Mouse (Mus musculus) gastrocnemius, postnatal 36 days (tissue): Measurements from ENCODE around the gene Ak9. TPM values are rescaled to one million over a fixed set of nuclear protein-coding genes. Genes with fewer than 3 reads are reported as not detected.

ENCODE experiments used
- DNase-seq, 2 experiments: peaks; one replicate each; pipeline ENCODE4 v3.0.0; 2022
- intact Hi-C: fragments of 180-260 bp; cut with DNase I; formaldehyde crosslinking; loops from one replicate; pipeline ENCODE4 v1.15.1; 2025
- long read RNA-seq, 2 experiments: library from polyadenylated mRNA; stranded (forward); transcript quantifications; one replicate each; pipeline ENCODE4 v2.0.0; 2021
- total RNA-seq, 2 experiments: library from RNA; stranded (reverse); gene quantifications; 2 replicates each; pipeline ENCODE4 v1.2.3; 2021

Gene Ak9
- total RNA-seq = not detected
- long read RNA-seq, experiment 1 = 0 reads
- long read RNA-seq, experiment 2 = 0 reads

DNA sequence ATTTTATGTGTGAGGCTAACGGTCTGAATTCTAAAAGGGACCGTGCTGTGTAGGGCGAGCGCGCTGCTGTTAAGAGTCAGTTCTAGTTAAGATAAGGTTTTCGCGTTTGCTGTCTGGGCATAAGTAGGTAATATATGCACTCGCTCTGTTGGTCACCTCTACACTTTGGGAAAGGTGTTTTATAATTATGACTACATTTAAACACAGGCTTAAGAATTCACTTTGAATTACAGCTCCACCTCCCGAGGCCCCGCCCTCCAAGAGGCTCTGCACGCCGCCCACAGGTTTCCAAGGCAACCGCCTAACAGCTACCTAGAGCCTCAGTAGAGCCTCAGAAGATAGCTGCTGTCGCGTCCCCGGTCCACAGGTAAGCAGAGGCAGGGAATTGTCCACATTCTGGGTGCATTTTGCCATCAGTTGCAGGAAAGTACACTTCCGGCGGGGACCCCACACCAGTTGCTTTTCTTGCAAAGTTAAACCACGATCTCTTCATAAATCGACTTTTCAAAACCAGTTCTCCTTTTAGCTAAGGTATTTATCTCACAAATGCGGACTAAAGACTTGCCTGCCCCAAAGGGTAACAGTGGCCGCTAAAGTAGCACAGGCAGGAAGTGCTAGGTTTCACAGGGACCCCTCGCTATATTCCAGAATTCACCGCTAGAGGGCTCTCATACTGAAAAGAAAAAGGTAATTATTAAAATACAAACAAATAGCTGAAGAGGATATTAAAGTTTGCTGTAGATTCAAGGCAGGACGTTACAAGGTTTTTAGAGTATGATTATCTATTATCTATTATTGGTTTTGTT is at the start of gene Ak9:
Gene Ak9, plus strand, starts transcription at position 342 of the 806 bp plus-strand sequence.
- intact Hi-C loops = loop anchor here (10.0 kb wide), 2 partner anchors 201 to 381 kb away; no protein-coding TSS in a partner anchor
- peak; percentile 71 to 79 for DNase-seq

DNA sequence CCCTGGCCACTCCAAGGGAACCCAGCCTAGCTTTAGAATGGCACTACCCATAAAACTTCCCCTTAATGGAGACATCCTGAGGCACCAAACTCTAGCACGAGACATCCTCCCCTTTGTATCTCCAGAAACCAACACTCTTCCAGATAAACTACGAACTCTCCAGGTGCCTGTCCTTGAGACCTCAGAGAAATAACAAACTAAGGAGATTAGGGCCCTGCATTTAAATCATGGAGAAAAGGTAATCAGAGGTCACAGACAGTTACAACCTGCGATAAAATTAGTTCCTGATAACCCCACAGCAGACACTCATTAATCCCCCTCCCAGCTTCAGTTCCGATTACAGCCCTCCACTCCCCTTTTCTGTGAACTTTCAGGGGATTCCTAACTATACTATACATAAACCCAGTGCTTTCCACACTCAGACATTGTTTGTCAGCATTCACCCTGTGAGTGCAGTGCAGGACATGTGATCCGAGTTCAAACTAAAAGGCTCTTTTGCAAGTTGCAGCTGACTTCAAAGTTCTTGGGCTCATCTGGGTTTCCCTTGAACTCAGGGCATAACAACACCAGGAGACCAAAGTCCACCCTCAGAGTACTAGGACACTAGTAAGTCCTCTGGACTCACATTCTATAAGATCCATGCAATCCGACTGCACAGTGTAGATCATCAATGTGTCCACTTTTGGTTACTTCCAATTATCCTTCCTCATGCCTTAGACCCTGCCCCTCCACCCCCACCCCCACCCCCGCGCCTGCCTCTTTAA is 43.4 kb upstream of the Ak9 start:
- intact Hi-C loops = no loop called here

DNA sequence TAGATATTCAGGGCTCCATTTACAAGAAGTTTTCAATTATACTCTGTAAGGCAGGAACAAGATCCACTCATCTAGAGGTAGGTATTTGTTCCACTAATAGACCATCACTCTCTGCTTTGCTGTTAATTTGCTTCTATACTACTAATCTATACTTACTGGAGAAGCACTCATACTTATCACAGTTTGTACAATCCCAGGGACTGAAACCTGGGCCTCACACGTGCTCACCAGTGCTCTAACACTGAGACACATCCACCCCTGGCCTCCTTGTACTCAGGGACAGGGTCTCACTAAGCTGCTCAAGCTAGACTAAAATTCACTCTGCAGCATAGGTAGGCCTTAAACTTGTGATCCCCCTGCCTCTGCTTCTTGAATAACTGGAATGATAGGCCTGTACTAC is 42.6 kb upstream of the Ak9 start:
- DNase-seq = no peak

More for the DNA sequence above, 43.4 kb upstream of the Ak9 start:
- DNase-seq = no peak

DNA sequence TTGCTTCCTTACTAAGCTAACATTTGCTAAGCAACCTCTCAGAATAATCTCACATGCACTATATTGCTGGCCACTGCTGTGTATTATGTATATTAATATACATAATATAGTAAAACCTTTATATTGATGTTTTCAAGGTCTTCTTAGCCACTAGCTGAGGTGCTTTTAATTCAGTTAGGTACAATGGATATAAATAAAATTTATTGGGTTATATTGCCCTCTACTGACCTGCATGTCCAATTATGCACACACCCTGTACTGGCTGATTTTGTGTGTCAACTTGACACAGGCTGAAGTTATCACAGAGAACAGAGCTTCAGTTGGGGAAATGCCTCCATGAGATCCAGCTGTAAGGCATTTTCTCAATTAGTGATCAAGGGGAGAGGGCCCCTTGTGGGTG is 41.9 kb upstream of the Ak9 start:
- intact Hi-C loops = no loop called here
- no peak for DNase-seq

More for the DNA sequence above, 42.6 kb upstream of the Ak9 start:
- intact Hi-C loops = no loop called here

DNA sequence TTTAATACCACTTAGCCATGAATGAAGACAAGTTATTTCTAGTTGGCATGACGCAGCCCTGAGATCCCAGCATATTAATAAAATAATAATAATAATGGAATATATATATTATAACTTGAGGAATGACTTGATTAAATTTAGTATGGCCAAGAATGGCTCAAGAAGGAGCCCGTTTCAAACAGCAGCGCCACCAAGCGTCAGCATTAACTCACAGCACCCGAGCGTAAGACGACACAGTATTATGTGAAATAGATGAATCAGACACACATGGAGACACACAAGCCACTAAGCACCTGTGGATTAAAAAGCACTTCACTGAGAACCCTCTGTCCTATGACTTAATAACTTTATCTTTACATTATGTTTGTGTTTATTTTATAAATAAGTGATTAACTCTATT is 31.9 kb upstream of the Ak9 start:
- DNase-seq = no peak
- intact Hi-C loops = no loop called here

DNA sequence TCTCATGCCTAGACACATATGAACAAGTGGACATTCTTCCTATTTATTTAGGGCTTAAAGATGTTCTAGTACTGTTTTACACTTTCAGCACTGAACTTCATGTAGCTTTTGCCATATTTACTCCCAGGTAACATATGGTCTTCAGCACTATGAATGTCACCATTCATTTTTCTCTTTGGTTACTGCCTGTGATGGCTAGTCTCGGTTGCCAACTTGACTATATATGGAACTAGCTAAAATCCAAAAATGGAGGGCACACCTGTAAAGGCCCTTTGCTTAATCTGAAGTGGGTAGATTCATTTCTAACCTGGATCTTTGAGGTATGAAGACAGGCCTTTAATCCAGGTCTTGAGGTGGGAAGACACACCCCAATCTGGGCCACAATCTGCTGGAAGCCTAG is 28.9 kb upstream of the Ak9 start:
- intact Hi-C loops = no loop called here
- DNase-seq = no peak

DNA sequence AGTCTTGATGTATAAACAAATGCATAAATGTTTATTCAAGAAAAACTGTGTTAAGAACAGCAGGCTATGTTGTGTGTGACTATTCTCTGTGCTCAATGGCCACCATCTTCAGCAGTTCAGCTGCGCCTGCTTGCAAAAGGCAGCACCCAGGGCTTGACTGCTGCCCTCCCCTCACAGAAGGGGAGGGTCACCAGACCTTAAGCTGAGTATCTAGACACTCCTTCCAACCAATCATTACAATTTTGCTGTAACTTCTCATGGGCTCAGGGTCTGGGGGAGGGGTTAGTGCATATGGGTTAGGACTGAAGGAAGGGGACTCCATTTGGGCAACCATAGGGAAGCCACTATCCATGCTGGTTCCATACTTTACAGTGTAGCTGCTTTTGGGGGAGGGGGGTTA is 25.0 kb upstream of the Ak9 start:
- no peak for DNase-seq
- intact Hi-C loops = no loop called here

DNA sequence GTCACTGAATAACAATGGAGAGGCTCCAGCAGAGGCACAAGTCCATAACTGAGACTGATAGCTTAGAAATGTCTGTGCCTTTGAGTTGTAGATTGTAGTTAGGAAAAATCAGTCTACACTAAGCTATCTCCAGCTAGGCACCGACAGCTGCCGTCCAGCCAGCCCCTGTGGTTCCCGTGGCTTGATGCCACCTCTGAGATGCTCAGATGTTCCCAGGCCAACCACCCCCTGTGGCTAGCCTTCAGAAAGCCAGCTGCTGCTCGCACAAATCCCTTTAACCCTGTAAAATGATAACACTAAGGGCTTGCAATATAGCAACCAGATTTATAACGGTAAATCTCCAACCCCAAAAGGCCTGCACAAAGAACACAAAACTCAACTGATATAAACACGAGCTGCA is 23.6 kb upstream of the Ak9 start:
- intact Hi-C loops = no loop called here
- no peak for DNase-seq

DNA sequence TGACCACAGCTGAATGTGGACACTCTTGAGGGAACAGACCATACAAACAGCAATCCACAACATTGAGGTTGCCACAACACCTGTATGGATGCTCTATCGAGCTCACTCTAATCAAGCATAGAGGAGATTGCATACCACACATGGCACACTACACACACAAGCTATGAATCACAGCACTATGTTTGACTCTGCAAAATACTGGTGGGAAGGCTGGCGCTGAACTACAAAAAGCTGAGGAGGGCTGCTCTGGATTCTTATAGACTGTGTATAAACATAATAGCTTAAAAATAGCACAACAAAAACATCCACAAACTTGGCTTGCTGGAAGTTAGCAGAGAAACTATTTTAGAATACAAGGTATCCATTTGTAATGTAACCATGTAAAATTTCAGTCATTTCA is 23.0 kb upstream of the Ak9 start:
- intact Hi-C loops = no loop called here

DNA sequence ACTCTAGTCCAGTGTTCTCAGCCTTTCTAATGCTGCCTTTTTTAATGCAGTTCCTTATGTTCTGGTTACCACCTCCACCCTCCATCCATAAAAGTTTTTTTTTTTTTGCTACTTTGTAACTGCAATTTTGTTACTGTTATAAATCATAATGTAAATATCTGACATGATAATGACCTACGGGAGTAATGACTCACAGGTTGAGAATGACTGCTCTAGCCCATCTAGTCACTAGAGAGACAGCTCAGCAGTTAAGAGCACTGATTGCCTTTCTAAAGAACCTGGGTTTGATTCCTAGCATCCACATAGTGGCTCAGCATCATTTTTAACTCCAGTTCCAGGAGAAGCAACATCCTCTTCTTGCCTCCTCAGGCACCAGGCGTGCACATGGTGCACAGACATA is 21.7 kb upstream of the Ak9 start:
- intact Hi-C loops = no loop called here
- no peak for DNase-seq

More for the DNA sequence above, 23.0 kb upstream of the Ak9 start:
- no peak for DNase-seq

DNA sequence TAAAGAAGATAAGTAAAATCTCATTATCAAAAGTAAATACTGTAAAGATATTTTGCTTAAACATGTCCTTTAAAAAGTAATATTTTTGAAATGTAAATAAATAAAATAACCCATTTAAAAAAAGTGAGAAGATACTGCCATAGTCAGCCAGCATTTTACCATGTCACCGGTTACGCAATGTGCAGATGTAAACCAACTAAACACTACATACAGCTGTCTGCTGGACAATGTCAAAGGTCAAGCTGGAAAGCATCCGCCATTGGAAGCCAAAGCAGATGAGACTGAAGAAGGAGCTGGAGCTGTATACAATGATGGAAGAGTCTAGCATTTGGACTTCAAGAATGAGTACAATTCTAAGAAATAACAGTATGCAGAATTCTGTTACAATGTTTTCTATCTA is 16.2 kb upstream of the Ak9 start:
- intact Hi-C loops = loop anchor here (5.0 kb wide), 1 partner anchor 280 kb away; no protein-coding TSS in a partner anchor
- DNase-seq = no peak

DNA sequence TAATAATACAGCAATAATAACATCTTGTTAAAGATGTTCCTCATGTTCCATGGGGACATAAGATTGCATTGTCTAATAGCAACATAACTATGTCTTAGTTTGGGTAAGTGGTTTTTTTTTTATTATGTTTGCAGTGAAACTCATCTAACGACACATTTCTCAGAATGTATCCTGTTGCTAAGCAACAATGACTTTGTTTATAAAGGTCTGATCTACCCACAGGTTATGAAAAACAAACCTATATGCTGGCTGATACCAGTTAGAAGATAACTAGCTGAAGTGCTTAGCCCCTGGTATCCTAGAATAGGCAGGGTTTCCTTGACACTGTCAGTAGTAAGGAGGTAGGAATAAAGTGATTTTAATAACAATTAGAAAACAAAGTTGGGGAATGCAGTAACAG is 15.7 kb upstream of the Ak9 start:
- DNase-seq = no peak

DNA sequence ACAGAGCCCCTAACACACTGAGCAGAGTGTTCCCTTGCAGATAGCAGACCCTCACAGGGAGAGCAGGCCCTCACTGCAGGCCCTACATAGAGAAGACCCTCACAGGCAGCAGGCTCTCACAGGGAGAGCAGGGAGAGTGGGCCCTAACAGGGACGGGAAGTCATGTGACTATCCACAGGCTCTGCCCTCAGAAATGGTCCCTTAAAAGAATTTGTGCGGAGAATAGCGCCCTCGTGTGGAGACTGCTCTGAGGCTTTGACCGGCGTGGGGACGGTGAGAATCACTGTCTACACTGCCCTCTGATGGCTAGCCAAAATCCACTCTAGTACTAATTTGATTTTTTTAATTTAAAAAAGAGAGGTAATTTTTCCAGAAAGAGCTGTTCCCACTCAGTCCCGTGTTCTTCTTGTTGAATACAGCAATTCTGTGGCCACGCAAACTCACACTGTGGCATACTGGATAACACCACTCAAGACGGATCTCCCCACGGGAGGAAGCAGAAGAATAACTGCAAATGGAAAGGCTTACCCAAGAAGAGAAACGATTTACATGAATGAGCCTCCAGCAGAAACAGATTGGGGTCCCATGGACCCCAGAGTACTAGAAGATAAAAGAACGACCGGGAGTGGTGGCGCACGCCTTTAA is 14.9 kb upstream of the Ak9 start:
- DNase-seq = peak; percentile 51 to 67
- intact Hi-C loops = loop anchor here (5.0 kb wide), 1 partner anchor 282 kb away; no protein-coding TSS in a partner anchor

More for the DNA sequence above, 15.7 kb upstream of the Ak9 start:
- intact Hi-C loops = loop anchor here (5.0 kb wide), 1 partner anchor 281 kb away; no protein-coding TSS in a partner anchor

DNA sequence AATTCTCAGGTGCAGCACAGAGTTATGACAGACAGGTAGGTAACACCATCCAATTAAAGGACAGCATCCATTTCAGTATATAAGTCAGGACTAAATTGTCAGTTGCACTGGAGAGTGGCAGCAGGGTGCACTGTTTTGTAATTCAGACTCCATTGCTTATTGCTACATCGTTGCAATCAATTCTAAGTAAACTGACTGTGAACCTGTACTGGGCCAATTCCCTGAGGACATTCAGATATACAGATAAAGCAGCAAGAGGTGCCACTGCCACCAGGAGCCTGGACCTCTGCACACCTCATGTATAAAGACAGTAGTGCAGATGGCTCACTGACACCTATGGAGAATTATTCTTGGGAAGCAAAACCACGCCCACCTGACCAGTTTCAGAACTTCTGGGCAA is 12.8 kb upstream of the Ak9 start:
- no peak for DNase-seq
- intact Hi-C loops = no loop called here

DNA sequence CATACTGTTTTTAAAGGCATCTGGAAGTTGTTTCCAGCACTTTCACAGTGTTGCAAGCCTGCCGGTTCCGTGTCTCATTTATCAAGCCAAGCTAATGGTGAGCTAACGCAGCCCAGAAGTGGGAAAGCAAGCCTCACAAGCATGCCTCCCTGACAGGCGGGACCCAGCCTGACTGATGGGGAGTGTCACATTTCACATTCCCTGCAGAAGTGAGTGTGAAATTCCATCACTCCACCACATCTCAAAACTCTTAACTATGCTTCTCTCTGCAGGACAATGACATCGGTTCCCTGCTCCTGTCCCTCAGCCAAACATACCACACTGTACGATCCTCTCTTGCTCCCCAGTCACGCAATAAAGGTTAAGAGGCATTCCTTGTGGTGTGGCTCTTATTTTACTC is 10.8 kb upstream of the Ak9 start:
- intact Hi-C loops = no loop called here
- no peak for DNase-seq

DNA sequence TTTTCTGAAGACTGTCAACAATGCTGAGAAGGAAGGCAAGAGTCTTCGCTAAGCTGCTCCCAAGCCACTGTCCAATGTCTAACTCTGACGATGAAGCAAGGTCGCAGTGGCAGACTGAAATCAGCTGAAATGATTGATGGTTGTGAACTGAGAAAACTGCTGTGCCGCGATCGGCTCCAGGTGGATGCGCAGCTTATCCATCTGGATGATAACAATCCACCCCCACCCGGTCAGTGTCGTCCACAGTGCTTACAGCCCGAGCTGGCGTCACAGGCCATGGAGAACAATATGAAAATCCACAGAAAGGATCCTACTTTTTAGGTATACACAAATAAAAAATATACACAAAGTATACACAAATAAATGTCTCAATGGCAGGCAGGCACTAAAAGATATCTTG is 9.0 kb upstream of the Ak9 start:
- no peak for DNase-seq
- intact Hi-C loops = no loop called here

DNA sequence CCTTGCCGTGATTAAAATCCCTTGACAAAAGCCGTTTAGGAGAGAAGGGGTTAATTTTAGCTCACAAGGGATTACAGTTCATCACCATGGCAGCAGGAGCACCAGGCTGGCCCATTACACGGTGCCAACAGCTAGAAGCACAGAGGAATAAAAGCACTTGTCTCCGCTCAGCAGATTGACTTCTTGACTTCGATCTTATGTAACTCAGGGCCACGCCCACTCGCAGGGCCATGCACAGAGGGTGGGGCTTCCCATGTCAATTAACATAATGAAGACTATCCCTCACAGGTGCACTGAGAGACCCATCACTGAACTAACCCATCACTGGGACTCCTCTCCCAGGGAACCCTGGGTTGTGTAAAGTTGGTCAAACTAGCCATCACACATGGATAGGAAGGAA is 8.6 kb upstream of the Ak9 start:
- DNase-seq = no peak
- intact Hi-C loops = no loop called here

DNA sequence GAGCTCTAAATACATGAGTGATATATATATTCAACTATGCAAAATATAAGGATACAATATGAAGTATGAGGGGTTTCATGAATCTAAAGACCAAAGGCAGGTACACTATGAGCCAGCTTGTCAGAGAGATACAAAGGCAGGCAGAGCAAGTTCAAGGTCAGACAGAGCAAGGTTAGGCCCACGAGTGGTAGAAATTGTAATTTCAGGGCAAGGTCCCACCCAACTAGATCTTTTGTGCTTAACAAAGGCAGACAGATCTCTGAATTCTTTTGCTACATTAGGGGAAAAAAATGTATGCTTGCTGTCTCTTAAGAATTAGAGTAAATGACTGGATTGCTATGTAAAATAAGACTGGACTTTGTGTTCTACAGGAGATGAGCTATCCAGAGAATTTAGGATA is 3.6 kb upstream of the Ak9 start:
- intact Hi-C loops = loop anchor here (10.0 kb wide), 2 partner anchors 205 to 385 kb away; no protein-coding TSS in a partner anchor
- no peak for DNase-seq

DNA sequence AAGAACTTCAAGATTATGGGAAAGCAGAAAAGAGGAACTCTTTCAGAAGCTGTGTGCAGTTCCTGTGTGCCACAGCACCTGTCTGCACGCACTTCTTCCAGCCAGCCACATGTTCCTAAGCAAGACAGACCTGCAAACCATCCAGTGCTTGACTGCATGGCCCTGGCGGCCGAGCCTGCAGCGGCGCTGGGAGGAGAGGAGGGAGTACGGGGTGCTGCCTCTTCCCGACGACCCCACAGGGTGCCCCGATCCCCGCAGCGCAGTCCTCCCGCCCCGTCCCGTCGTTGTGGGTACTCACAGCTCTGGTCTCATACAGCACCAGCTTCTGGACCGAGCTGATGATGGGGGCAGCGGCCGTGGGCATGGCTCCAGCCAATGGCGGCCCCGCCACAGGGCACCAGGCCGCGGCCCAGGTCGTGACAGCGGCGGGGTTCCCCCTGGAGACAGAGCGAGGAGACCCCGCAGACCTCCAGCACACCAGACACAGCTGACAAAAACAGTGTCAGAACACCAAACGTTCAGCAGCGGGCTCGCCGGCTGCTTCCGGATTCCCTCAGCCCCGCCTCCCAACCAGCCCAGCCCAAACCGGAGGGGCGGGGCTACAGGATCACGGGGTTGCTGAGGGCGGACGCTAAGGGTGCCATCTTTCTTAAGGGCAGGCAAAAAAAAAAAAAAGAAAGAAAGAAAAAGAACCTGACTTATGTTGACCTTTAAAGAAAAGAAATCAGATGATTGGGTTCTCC is 920 bp upstream of the Ak9 start, which contains the start of gene Fig4:
Gene Fig4, minus strand, starts transcription at position 572 of the 743 bp plus-strand sequence.
- DNase-seq = peak; percentile 74 to 80
- intact Hi-C loops = loop anchor here (10.0 kb wide), 2 partner anchors 202 to 382 kb away; no protein-coding TSS in a partner anchor

DNA sequence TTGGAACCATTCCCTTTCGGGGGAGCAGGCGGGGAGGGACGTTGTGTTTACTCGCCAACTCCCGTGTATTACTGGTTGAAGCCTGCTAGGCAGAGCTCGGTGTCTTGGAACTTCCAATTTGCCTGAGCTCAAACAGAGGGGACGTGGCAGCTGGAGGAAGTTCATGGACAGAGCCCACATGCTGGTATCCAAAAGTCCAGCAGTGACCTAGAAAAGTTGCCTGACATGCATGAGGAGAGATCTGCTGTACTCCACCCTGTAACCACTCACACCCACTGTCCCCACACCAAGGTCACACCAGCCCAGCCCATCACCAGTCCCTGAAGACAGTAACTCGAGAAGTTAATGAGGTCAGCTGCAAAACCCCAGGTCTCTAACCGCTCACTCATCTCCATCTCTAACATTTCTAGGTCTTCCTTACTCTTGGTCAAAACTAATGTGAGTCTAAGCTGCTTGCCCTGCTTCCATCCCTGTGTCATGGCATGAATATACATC is 1.2 kb downstream of the Ak9 start:
- intact Hi-C loops = loop anchor here (10.0 kb wide), 2 partner anchors 200 to 380 kb away; no protein-coding TSS in a partner anchor
- DNase-seq = peak in 1 of 2 experiments; percentile 24
